Mouse (Mus musculus): Measurements from ENCODE around the gene Prelid3b.

Gene Prelid3b

DNA sequence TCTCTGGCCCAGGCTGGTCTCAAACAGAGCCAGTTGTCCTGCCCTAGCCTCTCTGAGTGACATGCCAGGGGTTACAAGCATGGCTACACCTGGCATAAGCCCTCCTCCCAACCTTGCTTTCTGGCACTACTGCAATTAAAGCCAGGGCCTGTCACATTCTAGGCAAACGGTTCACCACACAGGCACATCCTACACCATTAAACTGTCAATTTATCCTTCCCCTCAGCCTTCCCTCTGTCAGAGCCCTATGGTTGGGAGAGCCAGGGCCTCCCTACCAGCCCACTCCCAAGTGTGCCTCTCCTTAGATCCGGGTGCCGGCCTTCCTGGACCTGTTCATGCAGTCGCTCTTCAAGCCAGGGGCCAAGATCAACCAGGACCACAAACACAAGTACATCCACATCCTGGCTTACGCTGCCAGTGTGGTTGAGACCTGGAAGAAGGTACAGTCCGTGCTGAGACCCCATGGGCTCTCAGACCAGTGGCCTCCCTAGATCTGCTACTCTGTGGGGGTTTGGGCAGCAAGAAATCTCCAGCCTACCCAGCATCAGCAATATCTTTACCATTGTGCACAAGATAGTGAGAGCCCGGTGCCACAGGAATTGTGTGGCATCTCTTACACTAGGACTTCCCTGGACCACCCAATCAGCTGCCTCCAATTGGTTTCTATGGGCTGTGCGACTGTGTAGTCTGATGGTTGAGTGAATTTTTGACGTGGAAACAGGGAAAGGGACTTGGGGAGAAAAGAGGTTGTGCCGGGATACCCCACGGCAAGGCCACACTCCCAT, 48.4 kb downstream of the Prelid3b start:
- no peak for DNase-seq

DNA sequence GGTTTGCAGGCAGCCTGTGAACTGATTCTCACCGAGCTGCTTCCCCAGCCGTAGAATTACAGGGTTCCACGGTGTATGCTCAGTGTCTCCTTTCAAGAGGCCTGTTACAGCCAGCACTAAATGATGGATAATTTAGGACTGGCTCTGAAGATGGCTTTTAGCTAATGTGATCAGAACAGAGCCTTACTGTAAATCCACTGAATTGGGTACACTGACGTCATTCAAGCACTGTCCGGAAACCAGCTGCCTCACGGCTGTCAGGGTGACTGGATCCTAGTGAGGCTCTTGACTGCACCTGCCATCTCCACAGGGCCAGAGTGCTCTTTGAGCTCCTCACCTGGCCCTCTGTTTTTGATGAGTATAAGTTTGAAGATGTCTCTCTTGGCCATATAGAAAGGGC, 51.8 kb downstream of the Prelid3b start:
- DNase-seq, result no peak

DNA sequence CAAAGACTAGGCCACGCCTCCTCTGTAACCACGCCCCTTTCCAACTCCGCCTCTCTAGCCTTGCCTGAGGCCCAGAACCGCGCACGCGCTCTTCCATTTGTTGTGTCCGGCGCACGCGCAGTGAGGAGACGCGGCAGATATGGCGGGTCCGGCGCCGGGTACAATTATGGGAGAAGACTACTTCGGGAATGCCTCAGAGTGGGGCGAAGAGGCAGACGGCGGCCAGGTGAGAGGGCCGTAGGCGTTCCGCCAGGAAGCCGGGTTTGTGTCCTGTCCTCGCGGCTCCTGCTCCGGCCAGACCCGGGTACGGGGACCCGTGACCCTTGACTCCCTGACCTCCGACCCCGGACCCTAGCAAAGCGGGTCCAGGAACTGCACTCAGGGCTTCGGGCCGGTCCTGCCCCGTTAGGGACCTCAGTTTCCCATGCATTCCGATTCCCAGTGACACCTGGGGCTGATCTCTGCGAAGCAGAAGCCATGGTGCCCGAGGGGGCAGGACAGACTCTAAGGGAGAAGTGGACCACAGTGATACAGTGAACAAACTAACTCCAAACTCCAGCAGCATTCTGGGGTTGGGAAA, 57.1 kb downstream of the Prelid3b start, which contains the start of gene Nelfcd:
Nelfcd (plus strand) TSS at position 74 of the 580 bp plus-strand sequence.
- peak; percentile 96 for DNase-seq
